Mouse (Mus musculus) forebrain, embryonic 13.5 days (tissue): ENCODE data around the gene Slc16a10. TPM values are rescaled to one million over a fixed set of nuclear protein-coding genes. Genes with fewer than 3 reads are reported as not detected.

Experiments used
- ATAC-seq: fragments of 200-750 bp; cut with Nextera tagmentation; 2 replicates; pipeline ENCODE4 v1.8.0; 2017
- H3K27ac ChIP-seq: fragments of 300-500 bp; sonication (generic); 2 replicates; pipeline ENCODE4 v1.5.1; 2015; ENCODE audit warnings: inconsistent platforms, mild to moderate bottlenecking, moderate library complexity
- H3K27me3 ChIP-seq: fragments of 300-500 bp; sonication (generic); 2 replicates; pipeline ENCODE4 v1.6.1; 2015; ENCODE audit warnings: mild to moderate bottlenecking, inconsistent platforms
- H3K36me3 ChIP-seq: fragments of 300-500 bp; sonication (generic); 2 replicates; pipeline ENCODE4 v1.6.1; 2015; ENCODE audit warnings: mild to moderate bottlenecking, inconsistent platforms; ENCODE audit not compliant: poor library complexity, severe bottlenecking
- H3K4me1 ChIP-seq: fragments of 300-500 bp; sonication (generic); 2 replicates; pipeline ENCODE4 v1.6.1; 2015; ENCODE audit warnings: inconsistent platforms
- H3K4me2 ChIP-seq: fragments of 300-500 bp; sonication (generic); 2 replicates; pipeline ENCODE4 v1.6.1; 2015; ENCODE audit warnings: inconsistent platforms, mild to moderate bottlenecking, moderate library complexity
- H3K4me3 ChIP-seq: fragments of 300-500 bp; sonication (generic); 2 replicates; pipeline ENCODE4 v1.5.1; 2015; ENCODE audit warnings: mild to moderate bottlenecking, inconsistent platforms
- H3K9ac ChIP-seq: fragments of 300-500 bp; sonication (generic); 2 replicates; pipeline ENCODE4 v1.6.1; 2015; ENCODE audit warnings: mild to moderate bottlenecking, inconsistent platforms
- H3K9me3 ChIP-seq: fragments of 300-500 bp; sonication (generic); replicated peaks from 2 replicates; pipeline ENCODE4 v1.6.1; 2016; ENCODE audit warnings: inconsistent platforms
- WGBS: fragments of 180-500 bp; shearing (Covaris S2); methylation state at CpG from one replicate; pipeline ENCODE4 v1.1.7; 2015; 5-methylcytosine and 5-hydroxymethylcytosine counted together
- polyA plus RNA-seq: library from polyadenylated mRNA; unstranded; fragments of >200 nt; fragmentation: Nextera tagmentation; extraction: Ambion mirVana; gene quantifications from 2 replicates; pipeline ENCODE4 v1.2.1, GENCODE M21; 2015

Gene Slc16a10
- polyA plus RNA-seq, 1 experiment from 2014 or later: 3.1 TPM

DNA sequence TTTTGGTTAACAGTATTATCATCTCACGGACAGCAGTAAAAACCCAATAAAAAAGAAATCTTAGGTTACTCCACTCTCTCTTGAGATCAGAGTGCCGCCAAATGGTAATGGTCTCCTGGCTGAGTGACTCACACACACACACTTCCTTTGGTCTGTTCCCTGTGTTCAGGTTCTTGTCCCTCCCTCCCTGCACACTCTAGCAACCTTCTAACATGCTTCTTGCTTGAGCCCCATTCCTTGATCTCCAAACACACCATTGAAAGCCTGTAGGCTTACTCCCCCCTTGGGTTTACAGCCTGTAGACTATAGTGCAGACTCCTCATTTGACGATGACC is 83.3 kb downstream of the Slc16a10 start:
- no peak overlapping the region for H3K27ac ChIP-seq
- H3K27me3 ChIP-seq: no peaks in the 10 kb centered on the region
- H3K36me3 ChIP-seq: no peaks in the 10 kb centered on the region
- H3K4me3 ChIP-seq: no peak overlapping the region
- no peak overlapping the region for H3K9ac ChIP-seq
- no peaks in the 10 kb centered on the region for H3K9me3 ChIP-seq
- 85% methylated on average over 3 of the region's 3 CpGs for WGBS
- ATAC-seq: no peak
- H3K4me1 ChIP-seq: 0 out of 2 replicates have a peak, but pooled peaks cover 3% of the 10 kb centered on the region
- no peak overlapping the region for H3K4me2 ChIP-seq

DNA sequence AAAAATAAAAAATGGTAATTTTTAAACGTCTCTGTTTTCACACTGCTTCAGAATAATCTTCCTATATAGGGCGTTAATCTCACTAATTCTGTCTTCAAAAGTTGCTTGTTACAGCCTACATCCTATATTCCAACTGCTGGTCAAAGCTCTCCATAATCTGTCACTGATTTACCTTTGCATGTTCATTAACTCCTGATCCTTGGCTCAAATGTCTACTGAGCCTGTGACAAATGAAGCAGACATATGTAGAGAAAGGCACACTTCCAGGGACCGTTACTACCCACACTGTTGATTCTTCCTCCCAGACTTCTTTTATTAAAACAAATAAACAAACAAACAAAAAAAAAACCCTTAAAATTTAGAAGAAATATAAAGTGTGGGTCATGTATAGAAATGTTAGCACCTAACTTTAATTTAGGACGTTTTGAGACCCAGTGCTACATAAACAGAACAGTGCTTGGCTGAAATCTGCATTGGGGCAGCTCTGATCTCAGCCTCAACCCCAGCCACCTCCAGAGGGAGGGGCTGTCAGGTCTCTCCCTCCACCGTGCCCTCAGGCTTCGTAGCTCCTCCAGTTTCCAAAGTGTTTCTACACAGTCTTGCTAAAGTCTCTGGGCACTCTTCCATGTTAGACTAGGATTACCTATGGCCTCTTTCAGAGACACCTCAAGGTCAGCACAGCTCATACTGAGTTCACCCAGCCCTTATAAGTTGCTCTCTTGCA is 83.8 kb downstream of the Slc16a10 start:
- no peaks in the 10 kb centered on the region for H3K36me3 ChIP-seq
- no peak overlapping the region for H3K9ac ChIP-seq
- no peak for ATAC-seq
- H3K27me3 ChIP-seq: no peaks in the 10 kb centered on the region
- H3K27ac ChIP-seq: no peak overlapping the region
- WGBS: 72% methylated on average over 6 of the region's 6 CpGs
- H3K4me3 ChIP-seq: no peak overlapping the region
- 0 out of 2 replicates have a peak, but pooled peaks cover under 1% of the 10 kb centered on the region for H3K4me1 ChIP-seq
- no peak overlapping the region for H3K4me2 ChIP-seq
- no peaks in the 10 kb centered on the region for H3K9me3 ChIP-seq

DNA sequence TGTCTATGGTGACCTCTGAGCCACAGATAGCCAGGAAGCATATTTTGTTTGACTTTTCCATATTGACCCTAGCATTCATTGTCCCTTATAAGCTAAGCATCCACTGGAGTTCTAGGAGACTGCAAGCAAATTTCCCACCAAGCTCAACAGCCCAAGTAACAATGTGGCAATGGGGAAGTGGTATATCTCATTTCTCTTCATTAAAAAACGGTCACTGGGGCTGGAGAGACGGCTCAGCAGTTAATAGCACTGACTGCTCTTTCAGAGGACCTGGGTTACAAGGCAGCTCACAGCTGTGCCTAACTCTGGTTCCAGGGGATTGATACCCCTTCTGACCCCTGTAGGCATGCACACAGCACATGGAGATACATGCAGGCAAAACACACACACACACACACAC is 84.4 kb downstream of the Slc16a10 start:
- Histone ChIP-seq H3K4me1 (no peaks in the 10 kb centered on the region), H3K9me3 (no peaks in the 10 kb centered on the region), H3K36me3 (no peaks in the 10 kb centered on the region), H3K9ac (no peak overlapping the region), H3K4me3 (no peak overlapping the region), H3K4me2 (no peak overlapping the region), H3K27me3 (no peaks in the 10 kb centered on the region), H3K27ac (no peak overlapping the region)
- ATAC-seq: no peak
- 57% methylated on average over 2 of the region's 2 CpGs for WGBS

DNA sequence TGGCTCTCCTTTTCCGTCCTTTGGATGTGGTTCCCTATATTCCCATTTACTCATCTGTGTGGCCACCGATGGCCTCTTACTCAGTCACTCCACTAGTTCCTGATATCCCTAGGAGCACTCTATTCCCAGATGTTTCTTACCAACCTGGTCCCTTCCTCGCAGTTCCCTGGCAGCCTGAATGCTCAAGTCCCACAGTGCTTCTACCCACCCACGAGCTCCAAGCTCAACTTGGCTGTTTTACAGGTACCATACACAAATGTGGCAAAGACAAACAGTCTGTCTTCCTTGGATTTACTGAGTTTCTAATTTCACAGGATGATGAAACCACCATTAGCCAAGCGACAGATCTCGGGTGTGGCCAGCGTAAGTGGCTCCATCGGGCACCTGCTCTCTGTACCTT is 87.6 kb downstream of the Slc16a10 start:
- no peak overlapping the region for H3K27ac ChIP-seq
- no peak for ATAC-seq
- no peak overlapping the region for H3K4me2 ChIP-seq
- H3K4me1 ChIP-seq: no peaks in the 10 kb centered on the region
- no peak overlapping the region for H3K4me3 ChIP-seq
- H3K9ac ChIP-seq: no peak overlapping the region
- 92% methylated on average over 8 of the region's 8 CpGs for WGBS
- no peaks in the 10 kb centered on the region for H3K9me3 ChIP-seq
- H3K27me3 ChIP-seq: no peaks in the 10 kb centered on the region
- no peaks in the 10 kb centered on the region for H3K36me3 ChIP-seq

DNA sequence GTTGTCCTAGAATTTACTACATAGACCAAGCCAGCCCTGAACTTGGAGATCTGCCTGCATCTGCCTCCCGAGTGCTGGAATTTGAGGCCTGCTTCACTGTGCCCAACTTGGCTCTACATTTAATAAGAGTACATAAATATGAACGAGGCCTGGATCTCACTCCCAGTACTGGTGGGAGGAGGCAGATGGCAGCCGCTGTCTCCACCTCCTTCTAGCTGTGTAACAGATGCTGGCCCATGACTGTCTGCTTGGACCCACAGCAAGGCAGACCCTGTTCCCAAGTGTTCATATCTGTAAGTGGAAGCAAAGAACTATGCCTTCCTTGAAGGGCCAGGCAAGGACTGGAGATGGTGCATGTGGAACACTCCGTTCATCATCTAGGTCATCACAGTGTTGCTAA is 88.2 kb downstream of the Slc16a10 start:
- no peak overlapping the region for H3K4me2 ChIP-seq
- ATAC-seq: no peak
- no peak overlapping the region for H3K27ac ChIP-seq
- no peak overlapping the region for H3K9ac ChIP-seq
- no peaks in the 10 kb centered on the region for H3K4me1 ChIP-seq
- no peaks in the 10 kb centered on the region for H3K36me3 ChIP-seq
- no peak overlapping the region for H3K4me3 ChIP-seq
- 88% methylated on average over 4 of the region's 4 CpGs for WGBS
- no peaks in the 10 kb centered on the region for H3K9me3 ChIP-seq
- H3K27me3 ChIP-seq: no peaks in the 10 kb centered on the region

DNA sequence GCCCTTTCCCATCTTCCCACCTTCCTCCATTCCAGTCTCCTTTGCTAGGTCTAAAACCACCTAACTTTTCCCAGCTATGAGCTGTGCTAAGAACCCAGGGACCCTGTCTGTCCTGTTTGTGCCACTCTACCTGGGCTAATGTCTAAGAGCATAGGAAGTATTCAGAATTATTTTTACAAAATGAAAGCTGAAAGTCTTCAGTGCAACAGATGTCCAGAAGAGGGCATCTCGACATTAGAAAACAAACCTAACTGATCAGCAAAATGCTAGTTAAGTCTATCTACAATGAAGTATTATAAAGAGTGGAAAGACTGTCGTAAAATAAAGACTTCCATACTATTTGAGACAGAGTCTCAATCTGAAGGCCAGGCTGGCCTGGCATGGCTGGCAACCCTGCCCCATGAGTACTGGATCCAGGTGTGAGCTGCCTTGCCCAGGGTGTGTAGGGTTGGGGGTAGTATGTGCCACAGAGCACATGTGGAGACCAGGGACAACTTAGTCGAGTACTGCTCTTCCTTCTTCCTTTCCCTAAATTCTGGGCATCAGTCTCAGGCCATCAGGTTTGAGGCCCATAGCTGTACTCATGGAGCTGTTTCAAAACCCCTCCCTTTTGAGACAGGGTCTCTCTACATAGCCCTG is 88.7 kb downstream of the Slc16a10 start:
- Histone ChIP-seq H3K4me2 (no peak overlapping the region), H3K9ac (no peak overlapping the region), H3K4me1 (no peaks in the 10 kb centered on the region), H3K36me3 (no peaks in the 10 kb centered on the region), H3K4me3 (no peak overlapping the region), H3K9me3 (no peaks in the 10 kb centered on the region), H3K27ac (no peak overlapping the region), H3K27me3 (no peaks in the 10 kb centered on the region)
- ATAC-seq: 0 out of 2 replicates have a peak, but pooled peaks have one; percentile 41
- 65% methylated on average over 3 of the region's 3 CpGs for WGBS

DNA sequence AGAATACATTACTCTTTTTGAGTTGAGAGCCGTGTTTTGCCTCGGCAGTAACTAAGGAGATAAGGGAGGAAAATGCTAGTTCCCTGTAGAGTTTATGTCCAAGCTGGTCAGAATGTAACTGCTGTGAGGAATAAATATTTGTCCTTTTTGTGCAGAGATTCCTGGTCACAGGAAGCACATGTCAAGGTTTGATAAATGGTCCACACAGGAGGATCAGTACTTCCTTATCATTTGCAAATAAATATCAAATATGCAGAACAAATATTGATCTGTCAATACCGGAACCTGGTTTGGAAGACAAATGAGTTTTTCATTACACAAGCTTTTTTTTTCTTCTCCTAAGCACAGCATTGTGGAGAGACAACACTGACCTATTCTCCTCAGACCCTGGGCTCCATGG is 90.1 kb downstream of the Slc16a10 start:
- H3K36me3 ChIP-seq: no peaks in the 10 kb centered on the region
- no peaks in the 10 kb centered on the region for H3K9me3 ChIP-seq
- H3K27ac ChIP-seq: no peak overlapping the region
- WGBS: 93% methylated on average over 3 of the region's 3 CpGs
- no peak for ATAC-seq
- H3K9ac ChIP-seq: no peak overlapping the region
- no peak overlapping the region for H3K4me3 ChIP-seq
- no peak overlapping the region for H3K4me2 ChIP-seq
- H3K4me1 ChIP-seq: no peaks in the 10 kb centered on the region
- no peaks in the 10 kb centered on the region for H3K27me3 ChIP-seq

DNA sequence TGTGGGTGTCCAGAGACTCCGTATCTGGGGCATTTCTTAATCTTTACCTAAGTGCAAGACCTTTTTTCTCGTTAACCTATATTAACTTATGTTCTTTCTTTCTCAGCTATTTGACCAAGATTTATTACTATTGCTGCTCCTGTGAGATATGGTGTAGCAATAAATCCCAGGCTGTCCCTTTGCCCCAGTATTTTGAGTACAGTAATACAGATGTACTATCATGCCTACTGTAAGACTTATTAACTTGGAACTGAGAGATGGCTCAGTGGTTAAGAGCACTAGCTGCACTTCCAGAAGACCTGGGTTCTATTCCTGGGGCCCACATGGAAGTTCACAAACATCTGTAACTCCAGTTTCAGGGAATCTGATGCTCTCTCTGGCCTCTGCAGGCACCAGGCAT is 91.3 kb downstream of the Slc16a10 start:
- no peak overlapping the region for H3K27ac ChIP-seq
- H3K4me1 ChIP-seq: no peaks in the 10 kb centered on the region
- H3K36me3 ChIP-seq: no peaks in the 10 kb centered on the region
- no peaks in the 10 kb centered on the region for H3K27me3 ChIP-seq
- no peak overlapping the region for H3K9ac ChIP-seq
- 89% methylated on average over 2 of the region's 2 CpGs for WGBS
- H3K4me2 ChIP-seq: no peak overlapping the region
- no peak overlapping the region for H3K4me3 ChIP-seq
- ATAC-seq: no peak
- no peaks in the 10 kb centered on the region for H3K9me3 ChIP-seq

DNA sequence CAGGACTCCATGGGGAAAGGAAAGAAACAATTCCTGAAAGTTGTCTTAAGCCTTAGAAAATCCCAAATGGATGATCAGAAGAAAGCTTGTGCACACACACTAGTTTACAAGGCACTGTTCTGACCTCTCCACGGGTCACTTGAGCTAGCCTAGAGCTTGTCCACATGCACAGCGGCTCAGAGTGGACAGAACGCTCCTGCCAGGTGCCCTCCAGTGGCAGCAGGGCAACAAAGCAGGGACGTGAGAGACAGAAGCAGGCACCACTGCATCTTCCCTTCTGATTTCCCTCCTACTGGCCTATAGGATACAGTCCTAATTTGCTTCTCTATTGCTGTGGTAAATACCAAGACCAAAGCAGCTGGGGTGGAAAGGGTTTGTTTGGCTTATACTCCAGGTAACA is 100.7 kb downstream of the Slc16a10 start:
- Histone ChIP-seq H3K4me3 (no peak overlapping the region), H3K36me3 (no peaks in the 10 kb centered on the region), H3K4me1 (no peaks in the 10 kb centered on the region), H3K27ac (no peak overlapping the region), H3K27me3 (no peaks in the 10 kb centered on the region), H3K4me2 (no peak overlapping the region), H3K9me3 (no peaks in the 10 kb centered on the region), H3K9ac (no peak overlapping the region)
- WGBS: 16% methylated on average over 4 of the region's 4 CpGs
- no peak for ATAC-seq

DNA sequence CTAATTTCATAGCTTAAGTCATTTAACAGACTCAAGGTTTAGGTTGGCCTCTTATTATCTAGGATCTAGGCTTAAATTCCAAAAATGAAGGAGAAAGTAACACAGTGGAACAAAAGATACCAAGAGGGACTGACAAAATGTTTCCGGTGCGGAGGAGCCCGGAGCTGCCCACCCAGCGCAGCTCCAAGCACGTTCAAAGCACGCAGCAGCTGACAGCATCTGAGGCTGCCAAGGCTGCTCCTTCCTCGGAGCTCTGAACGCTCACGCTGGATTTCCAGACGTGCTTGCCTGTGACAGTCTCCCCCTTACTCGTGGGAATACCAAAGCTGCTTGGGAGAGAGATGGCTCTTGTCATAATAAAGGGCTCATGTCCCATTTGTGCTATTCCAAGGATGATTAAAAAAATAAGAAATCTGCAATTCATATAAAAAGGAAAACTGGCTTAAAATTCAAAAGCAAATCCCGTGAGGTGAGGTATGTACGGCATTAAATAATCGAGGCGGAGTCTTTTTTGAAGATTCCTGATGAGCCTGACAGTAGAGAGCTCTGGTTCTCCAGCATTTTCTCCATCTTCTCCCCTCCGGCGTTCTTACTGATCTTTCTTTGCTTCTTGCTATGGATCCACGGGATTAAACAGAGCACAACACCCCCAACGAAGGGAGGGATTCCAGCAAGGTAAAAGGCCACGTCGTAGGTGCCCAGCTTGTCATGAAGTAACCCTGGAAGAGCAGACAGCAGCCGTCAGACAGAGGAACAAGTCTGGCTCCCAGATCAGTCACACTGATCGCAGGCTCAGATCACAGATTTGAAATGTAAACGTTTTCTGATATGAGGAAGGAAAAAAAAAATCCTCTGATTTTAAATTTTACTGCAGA is 105.1 kb downstream of the Slc16a10 start:
- ATAC-seq: peak; percentile 89
- Histone ChIP-seq H3K9me3 (no peaks in the 10 kb centered on the region), H3K4me3 (no peak overlapping the region), H3K27me3 (no peaks in the 10 kb centered on the region), H3K27ac (peak overlapping the region; percentile 40; the same call in 1 of the 2 replicates), H3K4me1 (no peaks in the 10 kb centered on the region), H3K9ac (no peak overlapping the region), H3K36me3 (no peaks in the 10 kb centered on the region), H3K4me2 (no peak overlapping the region)
- WGBS: 72% methylated on average over 24 of the region's 24 CpGs

DNA sequence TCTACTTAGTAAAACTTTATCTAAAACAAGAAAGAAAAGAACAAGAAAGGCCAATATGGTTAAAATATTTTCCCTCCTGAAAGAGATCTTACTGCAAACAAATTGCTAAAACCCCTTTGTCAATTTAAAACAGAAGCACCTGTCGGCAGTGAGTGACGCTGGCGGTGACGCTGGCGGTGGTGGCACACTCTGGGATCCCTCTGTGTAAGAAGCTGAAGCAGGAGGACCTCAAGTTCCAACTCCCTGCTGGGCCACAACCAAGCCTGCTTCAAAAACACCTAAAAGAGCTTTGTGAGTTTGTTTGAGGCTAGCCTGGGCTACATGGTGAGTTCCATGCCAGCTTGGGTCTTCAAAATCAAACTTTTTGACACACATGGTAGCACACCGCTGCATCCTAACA is 107.1 kb downstream of the Slc16a10 start:
- ATAC-seq: no peak
- Histone ChIP-seq H3K4me3 (no peak overlapping the region), H3K4me2 (no peak overlapping the region), H3K36me3 (no peaks in the 10 kb centered on the region), H3K4me1 (no peaks in the 10 kb centered on the region), H3K9ac (no peak overlapping the region), H3K27ac (no peak overlapping the region), H3K9me3 (no peaks in the 10 kb centered on the region), H3K27me3 (no peaks in the 10 kb centered on the region)
- 96% methylated on average over 6 of the region's 6 CpGs for WGBS

DNA sequence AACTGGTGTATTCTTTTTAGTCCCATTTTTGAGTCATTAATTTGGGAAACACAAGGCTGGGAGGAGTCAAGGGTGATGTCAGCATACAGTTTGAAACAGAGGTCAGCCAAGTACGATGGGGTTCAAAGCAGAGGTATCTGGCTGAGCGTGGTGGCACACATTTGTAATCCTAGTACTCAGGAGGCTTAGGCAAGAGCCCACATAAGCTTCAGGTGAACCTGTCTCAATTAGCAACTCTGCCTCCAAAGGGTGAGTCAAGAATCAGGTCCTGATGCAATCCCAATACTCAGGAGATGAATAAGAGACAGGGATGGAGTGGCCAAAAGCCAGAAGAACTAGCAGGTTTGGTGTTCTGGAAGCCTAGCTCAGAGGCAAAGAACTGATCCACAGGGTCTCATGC is 109.2 kb downstream of the Slc16a10 start:
- no peaks in the 10 kb centered on the region for H3K4me1 ChIP-seq
- no peaks in the 10 kb centered on the region for H3K27me3 ChIP-seq
- no peak overlapping the region for H3K4me3 ChIP-seq
- H3K9me3 ChIP-seq: no peaks in the 10 kb centered on the region
- no peaks in the 10 kb centered on the region for H3K36me3 ChIP-seq
- no peak overlapping the region for H3K4me2 ChIP-seq
- H3K9ac ChIP-seq: no peak overlapping the region
- no peak for ATAC-seq
- no peak overlapping the region for H3K27ac ChIP-seq
- WGBS: 74% methylated on average over 2 of the region's 2 CpGs
